Mouse (Mus musculus) embryonic facial prominence, embryonic 11.5 days (tissue): ENCODE results near the gene Zfand2b. TPM values are rescaled to one million over a fixed set of nuclear protein-coding genes. Genes with fewer than 3 reads are reported as not detected.

Source experiments
- ATAC-seq: fragments of 200-750 bp; cut with Nextera tagmentation; replicated peaks from 2 replicates; pipeline ENCODE4 v1.8.0; 2017; ENCODE audit warnings: low read depth; ENCODE audit not compliant: insufficient number of reproducible peaks, low FRiP score, low TSS enrichment
- DNase-seq: peaks from one replicate; pipeline ENCODE4 v3.0.0-alpha.2; 2015; ENCODE audit warnings: low spot score
- H3K27ac ChIP-seq: fragments of 300-500 bp; sonication (generic); replicated peaks from 2 replicates; pipeline ENCODE4 v1.5.1; 2014; ENCODE audit warnings: mild to moderate bottlenecking, low read depth, low read length, control low read depth
- H3K27me3 ChIP-seq: fragments of 300-500 bp; sonication (generic); 2 replicates; pipeline ENCODE4 v1.6.1; 2014; ENCODE audit warnings: mild to moderate bottlenecking, low read length, moderate library complexity, mixed read lengths; ENCODE audit not compliant: control insufficient read depth, insufficient read depth
- H3K36me3 ChIP-seq: fragments of 300-500 bp; sonication (generic); replicated peaks from 2 replicates; pipeline ENCODE4 v1.6.1; 2014; ENCODE audit warnings: low read depth, mild to moderate bottlenecking, low read length, moderate library complexity, mixed read lengths; ENCODE audit not compliant: control insufficient read depth, insufficient read depth
- H3K4me1 ChIP-seq: fragments of 300-500 bp; sonication (generic); 2 replicates; pipeline ENCODE4 v1.6.1; 2014; ENCODE audit warnings: low read length, mixed read lengths; ENCODE audit not compliant: control insufficient read depth, insufficient read depth
- H3K4me2 ChIP-seq: fragments of 300-500 bp; sonication (generic); 2 replicates; pipeline ENCODE4 v1.6.1; 2014; ENCODE audit warnings: low read depth, mild to moderate bottlenecking, control low read depth, low read length, moderate library complexity
- H3K4me3 ChIP-seq: fragments of 300-500 bp; sonication (generic); 2 replicates; pipeline ENCODE4 v1.5.1; 2014; ENCODE audit warnings: low read depth, low read length, control low read depth
- H3K9ac ChIP-seq: fragments of 300-500 bp; sonication (generic); replicated peaks from 2 replicates; pipeline ENCODE4 v1.6.1; 2014; ENCODE audit warnings: mild to moderate bottlenecking, control low read depth, low read length
- H3K9me3 ChIP-seq: fragments of 300-500 bp; sonication (generic); replicated peaks from 2 replicates; pipeline ENCODE4 v1.6.1; 2016; ENCODE audit warnings: mild to moderate bottlenecking, low read length, inconsistent platforms, mixed read lengths; ENCODE audit not compliant: control insufficient read depth
- WGBS: fragments of 180-500 bp; shearing (Covaris S2); extraction: QIAGEN DNeasy Blood & Tissue Kit; methylation state at CpG from one replicate; pipeline ENCODE4 v1.1.7; 2014; 5-methylcytosine and 5-hydroxymethylcytosine counted together
- polyA plus RNA-seq: library from polyadenylated mRNA; unstranded; fragments of >200 nt; fragmentation: Nextera tagmentation; extraction: Ambion mirVana; gene quantifications from 2 replicates; pipeline ENCODE4 v1.2.1, GENCODE M21; 2014

The Zfand2b gene
- polyA plus RNA-seq, 1 experiment from 2014 or later, result 33.9 TPM

DNA sequence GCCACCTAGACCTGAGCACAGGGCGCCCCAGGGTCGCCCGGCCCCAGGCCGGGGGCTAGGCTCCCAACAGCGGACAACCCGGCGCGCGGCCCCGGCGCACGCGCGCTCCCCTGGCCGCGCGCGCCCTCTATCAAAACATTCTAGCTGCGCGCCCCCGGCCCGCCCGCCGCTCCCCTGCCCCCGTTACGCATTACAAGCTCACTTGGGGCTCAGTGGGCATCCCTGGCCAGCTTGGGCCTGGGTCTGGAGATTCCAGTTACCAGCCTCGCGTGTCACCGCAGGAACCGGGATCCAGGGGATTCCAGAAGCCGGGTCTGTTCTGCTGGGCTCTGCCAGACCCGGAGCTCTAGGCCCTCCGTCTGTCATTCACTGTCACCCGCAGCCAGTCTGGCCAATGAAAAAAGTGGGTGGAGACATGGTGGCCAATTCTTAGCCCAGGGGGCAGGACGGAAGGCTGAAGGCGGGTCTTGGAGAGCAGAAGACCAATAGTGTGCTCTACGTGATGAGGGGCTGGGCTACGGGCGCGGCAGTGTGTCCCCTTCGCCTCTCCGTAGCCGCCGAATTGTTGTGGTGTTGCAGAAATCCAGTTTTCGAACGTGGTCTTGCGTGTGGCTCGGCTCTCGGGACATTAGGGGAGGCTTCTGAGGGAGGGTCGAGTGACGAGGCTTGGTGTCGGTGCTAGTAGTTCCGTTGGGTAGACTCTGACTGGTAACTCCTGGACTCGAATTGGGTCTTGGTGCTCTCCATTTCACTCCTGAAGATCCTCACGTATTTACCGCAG, 23.4 kb downstream of the Zfand2b start, which contains the start of the genes Ankzf1 and Atg9a:
Ankzf1 (plus strand) TSS at position 530 of the 781 bp plus-strand sequence.
Atg9a (minus strand) TSS at position 575 of the 781 bp plus-strand sequence.
- Histone ChIP-seq H3K9ac (peak within 1 kb of the TSS; percentile 79), H3K27me3 (no peaks in the 10 kb centered on the region), H3K4me3 (peak within 1 kb of the TSS; percentile 70), H3K9me3 (no peaks in the 10 kb centered on the region), H3K4me2 (peak within 1 kb of the TSS; percentile 93), H3K4me1 (no peaks in the 10 kb centered on the region), H3K36me3 (no peaks in the 10 kb centered on the region; the same call in 1 of the 2 replicates), H3K27ac (peak within 1 kb of the TSS; percentile 64)
- under 1% methylated on average over 56 of the region's 56 CpGs for WGBS
- DNase-seq (peak; percentile 97), ATAC-seq (peak; percentile 99)

GRCm38 (mm10) chr1:75192452-75192851, 24.0 kb downstream of the Zfand2b start:
- ATAC-seq (no peak), DNase-seq (peak; percentile 15)
- 1% methylated on average over 19 of the region's 19 CpGs for WGBS

GRCm38 (mm10) chr1:75201236-75201635, 32.8 kb downstream of the Zfand2b start:
- no peaks in the 10 kb centered on the region for H3K4me1 ChIP-seq
- ATAC-seq (no peak), DNase-seq (no peak)
- H3K4me2 ChIP-seq, result no peak overlapping the region
- no peak overlapping the region for H3K27ac ChIP-seq
- 88% methylated on average over 1 of the region's 1 CpGs for WGBS
- no peaks in the 10 kb centered on the region for H3K9me3 ChIP-seq
- no peak overlapping the region for H3K4me3 ChIP-seq
- no peak overlapping the region for H3K9ac ChIP-seq
- no peaks in the 10 kb centered on the region; the same call in 1 of the 2 replicates for H3K36me3 ChIP-seq
- no peaks in the 10 kb centered on the region for H3K27me3 ChIP-seq

More at GRCm38 (mm10) chr1:75192452-75192851, 24.0 kb downstream of the Zfand2b start:
- H3K27ac ChIP-seq, result peak overlapping the region; percentile 64
- no peaks in the 10 kb centered on the region for H3K4me1 ChIP-seq
- H3K36me3 ChIP-seq, result no peaks in the 10 kb centered on the region; the same call in 1 of the 2 replicates
- no peaks in the 10 kb centered on the region for H3K27me3 ChIP-seq
- no peaks in the 10 kb centered on the region for H3K9me3 ChIP-seq
- H3K4me2 ChIP-seq, result peak overlapping the region; percentile 93
- peak overlapping the region; percentile 79 for H3K9ac ChIP-seq
- peak overlapping the region; percentile 70 for H3K4me3 ChIP-seq

- DNase-seq, result peak; percentile 48
- Histone ChIP-seq H3K4me1 (no peaks in the 10 kb centered on the region), H3K36me3 (no peaks in the 10 kb centered on the region), H3K9ac (peak overlapping the region; percentile 60), H3K9me3 (no peaks in the 10 kb centered on the region), H3K4me2 (peak overlapping the region; percentile 65), H3K4me3 (peak overlapping the region; percentile 29), H3K27ac (no peak overlapping the region), H3K27me3 (no peaks in the 10 kb centered on the region)
- ATAC-seq, result no peak
- WGBS, result 16% methylated on average over 34 of the region's 34 CpGs
These were observed 40.7 kb downstream of the Zfand2b start for GRCm38 (mm10) chr1:75208967-75209678.

- no peak within 1 kb of the TSS for H3K27ac ChIP-seq
- H3K36me3 ChIP-seq, result no peaks in the 10 kb centered on the region
- peak within 1 kb of the TSS; percentile 92 for H3K9ac ChIP-seq
- H3K9me3 ChIP-seq, result no peaks in the 10 kb centered on the region
- ATAC-seq, result peak; percentile 92
- H3K4me2 ChIP-seq, result peak within 1 kb of the TSS; percentile 92
- no peaks in the 10 kb centered on the region for H3K4me1 ChIP-seq
- H3K4me3 ChIP-seq, result peak within 1 kb of the TSS; percentile 87
- 5% methylated on average over 42 of the region's 42 CpGs for WGBS
- no peaks in the 10 kb centered on the region for H3K27me3 ChIP-seq
- peak; percentile 98 for DNase-seq
These were observed 42.0 kb downstream of the Zfand2b start, which contains the start of the genes Glb1l and Stk16 for GRCm38 (mm10) chr1:75210136-75211087. Glb1l (minus strand) TSS chr1:75210813. Stk16 (plus strand) TSS chr1:75210838.

DNA sequence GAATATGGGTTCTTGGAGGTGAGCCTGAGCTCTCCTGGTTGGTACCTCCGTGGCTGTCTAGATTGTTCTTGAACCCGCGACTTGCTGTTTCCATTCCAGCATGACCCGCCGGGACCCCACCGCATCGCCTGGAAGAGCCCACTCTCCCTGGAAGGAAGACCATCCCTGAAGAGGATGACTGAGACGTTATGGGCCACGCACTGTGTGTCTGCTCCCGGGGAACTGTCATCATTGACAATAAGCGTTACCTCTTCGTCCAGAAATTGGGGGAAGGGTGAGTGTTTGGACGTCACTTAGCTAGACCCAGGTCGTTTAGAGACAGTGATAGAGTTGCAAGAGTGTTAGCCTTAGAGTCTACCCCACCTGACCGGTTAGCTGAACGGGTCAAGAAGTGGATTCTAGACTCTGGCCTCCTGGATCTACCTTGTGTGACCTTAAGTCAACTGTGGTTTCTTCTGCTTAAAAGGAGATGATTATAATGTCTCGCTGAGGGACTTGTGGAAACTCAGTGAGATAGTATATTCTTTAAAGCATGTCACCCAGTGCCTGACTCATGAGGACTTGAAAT, 42.8 kb downstream of the Zfand2b start:
- Histone ChIP-seq H3K4me2 (peak overlapping the region; percentile 92), H3K36me3 (no peaks in the 10 kb centered on the region), H3K4me3 (peak overlapping the region; percentile 87), H3K27me3 (no peaks in the 10 kb centered on the region), H3K9ac (peak overlapping the region; percentile 92), H3K9me3 (no peaks in the 10 kb centered on the region), H3K27ac (no peak overlapping the region), H3K4me1 (no peaks in the 10 kb centered on the region)
- WGBS, result 13% methylated on average over 17 of the region's 17 CpGs
- DNase-seq (no peak), ATAC-seq (0 out of 2 replicates have a peak, but pooled peaks have one; percentile 19)

DNA sequence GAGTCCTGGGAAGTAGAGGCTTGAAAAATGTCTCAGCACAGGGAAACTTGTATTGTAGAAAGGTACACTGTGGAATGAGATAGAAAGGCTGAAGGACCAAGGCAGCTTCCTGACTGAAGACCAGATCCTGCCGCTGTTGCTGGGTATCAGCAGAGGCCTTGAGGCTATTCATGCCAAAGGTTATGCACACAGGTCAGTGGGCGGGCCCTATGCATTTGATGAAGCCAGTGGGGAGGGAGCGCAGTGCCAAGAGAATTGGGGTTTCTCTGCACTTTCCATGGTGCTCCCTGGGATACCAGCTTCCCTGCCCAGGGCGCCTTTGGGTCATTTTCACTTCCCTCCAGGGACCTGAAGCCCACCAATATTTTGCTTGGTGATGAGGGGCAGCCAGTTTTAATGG, 44.1 kb downstream of the Zfand2b start:
- Histone ChIP-seq H3K36me3 (no peaks in the 10 kb centered on the region), H3K4me3 (no peak overlapping the region), H3K27me3 (peaks cover 5% of the 10 kb centered on the region), H3K9me3 (no peaks in the 10 kb centered on the region), H3K4me1 (no peaks in the 10 kb centered on the region), H3K27ac (no peak overlapping the region), H3K9ac (no peak overlapping the region), H3K4me2 (no peak overlapping the region)
- ATAC-seq, result no peak
- whole genome bisulfite sequencing, result 66% methylated on average over 4 of the region's 4 CpGs
- no peak for DNase-seq
